Mouse (Mus musculus) megakaryocyte, embryonic 14.5 days (primary cell): ENCODE measurements at regions not wholly inside any gene's neighbourhood (a gene's known extent, or its start where the extent isn't known, plus 50 kb on each side); places are given as distances from the start of the nearest gene placed in this dataset.

ENCODE experiments used
- FLI1 ChIP-seq: IDR thresholded peaks from 2 replicates; pipeline ENCODE4 v1.6.1; 2012; ENCODE audit warnings: low read length, inconsistent platforms, mixed read lengths
- GATA1 ChIP-seq: IDR thresholded peaks from 3 replicates; pipeline ENCODE4 v1.6.1; 2012; ENCODE audit warnings: mixed read lengths, low read length, inconsistent platforms, borderline replicate concordance

DNA sequence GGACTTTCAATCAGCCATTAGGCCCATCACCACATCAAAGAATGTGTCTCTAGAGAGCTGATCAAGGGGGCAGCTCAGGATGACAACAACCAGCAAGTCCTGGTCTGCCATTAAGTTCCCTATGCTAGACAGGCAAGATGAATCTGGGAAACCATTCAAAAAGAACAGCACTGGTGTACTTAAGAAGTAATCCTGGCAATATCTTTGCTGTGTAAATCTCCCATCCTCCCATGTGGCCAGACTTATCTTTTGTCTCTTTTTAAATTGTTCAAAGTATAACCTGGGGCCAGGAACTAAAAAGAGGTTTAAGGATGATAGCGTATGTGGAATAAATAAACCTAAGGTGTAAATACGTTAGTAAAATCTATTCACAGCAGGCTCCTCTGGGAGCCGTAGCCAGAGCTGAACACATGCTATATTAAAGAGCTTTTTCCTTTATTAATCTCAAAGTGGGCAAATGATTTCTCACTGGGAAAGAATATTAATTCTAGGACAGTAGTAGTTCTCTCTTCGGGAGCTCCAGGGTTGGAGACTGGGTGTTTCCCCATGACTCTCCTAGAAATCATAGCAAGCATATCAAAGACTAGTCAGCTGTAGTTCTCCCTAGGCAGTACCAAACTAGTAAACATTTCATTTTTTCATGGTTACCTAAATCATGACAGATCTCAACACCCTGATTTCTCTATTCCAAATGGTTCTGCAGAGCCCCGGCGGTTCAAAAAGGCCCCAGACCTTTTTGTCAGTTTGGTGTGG is 216.8 kb upstream of the Zpld1 start:
- TF ChIP-seq GATA1 (no peak), FLI1 (no peak)
